Mouse (Mus musculus) frontal cortex, adult 2 months (tissue): ENCODE measurements at regions not wholly inside any gene's neighbourhood (a gene's known extent, or its start where the extent isn't known, plus 50 kb on each side); places are given as distances from the start of the nearest gene placed in this dataset.
"Not testable (repeated sequence)": the region's sequence is repeated elsewhere in the genome, so short reads cannot be mapped to it uniquely, and the experiment has no call there.

Experiments
- DNase-seq, 2 experiments: peaks; one replicate each; pipeline ENCODE4 v3.0.0; 2022; ENCODE audit warnings: low spot score in 1 of 2; ENCODE audit errors: extremely low spot score in 1 of 2

- DNase-seq: not testable (repeated sequence)
Measured at GRCm38 (mm10) chr14:53072502-53072901, 577.0 kb upstream of the Olfr1507 start.

GRCm38 (mm10) chr14:53054439-53054838, 558.9 kb upstream of the Olfr1507 start:
- not testable (repeated sequence) for DNase-seq

GRCm38 (mm10) chr14:53053465-53054123, 558.0 kb upstream of the Olfr1507 start:
- DNase-seq: not testable (repeated sequence)

- DNase-seq: not testable (repeated sequence)
Measured at GRCm38 (mm10) chr14:53047683-53048082, 552.1 kb upstream of the Olfr1507 start.

- DNase-seq: not testable (repeated sequence)
Measured at GRCm38 (mm10) chr14:53046975-53047374, 551.4 kb upstream of the Olfr1507 start.

GRCm38 (mm10) chr14:53045331-53045730, 549.8 kb upstream of the Olfr1507 start:
- DNase-seq: peak in 1 of 2 experiments; percentile 33

GRCm38 (mm10) chr14:53044101-53044500, 548.6 kb upstream of the Olfr1507 start:
- DNase-seq: not testable (repeated sequence)

GRCm38 (mm10) chr14:53042016-53042415, 546.5 kb upstream of the Olfr1507 start:
- DNase-seq: not testable (repeated sequence)

- peak; percentile 21 to 37 for DNase-seq
Measured at GRCm38 (mm10) chr14:53039475-53039874, 543.9 kb upstream of the Olfr1507 start.

GRCm38 (mm10) chr14:53034940-53035339, 539.4 kb upstream of the Olfr1507 start:
- not testable (repeated sequence) for DNase-seq

- DNase-seq: not testable (repeated sequence)
Measured at GRCm38 (mm10) chr14:53033221-53033620, 537.7 kb upstream of the Olfr1507 start.

GRCm38 (mm10) chr14:53032498-53032897, 536.9 kb upstream of the Olfr1507 start:
- not testable (repeated sequence) for DNase-seq

- DNase-seq: not testable (repeated sequence)
Measured at GRCm38 (mm10) chr14:53030227-53030626, 534.7 kb upstream of the Olfr1507 start.

- DNase-seq: not testable (repeated sequence)
Measured at GRCm38 (mm10) chr14:53026958-53027357, 531.4 kb upstream of the Olfr1507 start.

- DNase-seq: not testable (repeated sequence)
Measured at GRCm38 (mm10) chr14:53020152-53020551, 524.6 kb upstream of the Olfr1507 start.

- DNase-seq: not testable (repeated sequence)
Measured at GRCm38 (mm10) chr14:53007741-53008140, 512.2 kb upstream of the Olfr1507 start.

- not testable (repeated sequence) for DNase-seq
Measured at GRCm38 (mm10) chr14:53007323-53007722, 511.8 kb upstream of the Olfr1507 start.

GRCm38 (mm10) chr14:53001289-53001688, 505.7 kb upstream of the Olfr1507 start:
- DNase-seq: not testable (repeated sequence)

GRCm38 (mm10) chr14:52992106-52992760, 496.7 kb upstream of the Olfr1507 start:
- DNase-seq: not testable (repeated sequence)

GRCm38 (mm10) chr14:52991328-52991665, 495.7 kb upstream of the Olfr1507 start:
- not testable (repeated sequence) for DNase-seq

GRCm38 (mm10) chr14:52990569-52991327, 495.2 kb upstream of the Olfr1507 start:
- DNase-seq: not testable (repeated sequence)
